Mouse (Mus musculus): ENCODE measurements at regions not wholly inside any gene's neighbourhood (a gene's known extent, or its start where the extent isn't known, plus 50 kb on each side); places are given as distances from the start of the nearest gene placed in this dataset.

- no peak for DNase-seq
These were observed 88.5 kb downstream of the Irx1 start for GRCm38 (mm10) chr13:71874986-71875385.

GRCm38 (mm10) chr13:71868763-71869162 is 94.8 kb downstream of the Irx1 start:
- no peak for DNase-seq

GRCm38 (mm10) chr13:71853426-71854025 is 110.0 kb downstream of the Irx1 start:
- DNase-seq: peak; percentile 44 to 58

GRCm38 (mm10) chr13:71804032-71804958 is 159.2 kb downstream of the Irx1 start:
- DNase-seq: peak in 1 of 2 experiments; percentile 22

GRCm38 (mm10) chr13:71798288-71798687 is 165.2 kb downstream of the Irx1 start:
- DNase-seq: no peak

GRCm38 (mm10) chr13:71784740-71785139 is 178.8 kb downstream of the Irx1 start:
- DNase-seq: no peak

- no peak for DNase-seq
These were observed 216.2 kb downstream of the Irx1 start for GRCm38 (mm10) chr13:71747003-71747965.

GRCm38 (mm10) chr13:71746534-71746933 is 217.0 kb downstream of the Irx1 start:
- no peak for DNase-seq

GRCm38 (mm10) chr13:71736821-71737345 is 226.6 kb downstream of the Irx1 start:
- no peak for DNase-seq

GRCm38 (mm10) chr13:71734261-71734660 is 229.3 kb downstream of the Irx1 start:
- DNase-seq: no peak

- no peak for DNase-seq
These were observed 230.2 kb downstream of the Irx1 start for GRCm38 (mm10) chr13:71733360-71733759.

- no peak for DNase-seq
These were observed 230.6 kb downstream of the Irx1 start for GRCm38 (mm10) chr13:71732903-71733302.

- no peak for DNase-seq
These were observed 273.3 kb downstream of the Irx1 start for GRCm38 (mm10) chr13:71690069-71690817.

GRCm38 (mm10) chr13:71689187-71689586 is 274.3 kb downstream of the Irx1 start:
- DNase-seq: no peak

- no peak for DNase-seq
These were observed 287.4 kb downstream of the Irx1 start for GRCm38 (mm10) chr13:71676081-71676624.

GRCm38 (mm10) chr13:71669956-71670739 is 293.4 kb downstream of the Irx1 start:
- DNase-seq: no peak

GRCm38 (mm10) chr13:71668256-71668655 is 295.3 kb downstream of the Irx1 start:
- DNase-seq: no peak

- DNase-seq: no peak
These were observed 298.2 kb downstream of the Irx1 start for GRCm38 (mm10) chr13:71665221-71665916.

- no peak for DNase-seq
These were observed 305.6 kb downstream of the Irx1 start for GRCm38 (mm10) chr13:71657898-71658297.

GRCm38 (mm10) chr13:71653939-71654467 is 309.5 kb downstream of the Irx1 start:
- no peak for DNase-seq
